Mouse (Mus musculus) intestine, embryonic 14.5 days (tissue): ENCODE results near the gene Uba1. TPM values are rescaled to one million over a fixed set of nuclear protein-coding genes. Genes with fewer than 3 reads are reported as not detected.

Experiments
- ATAC-seq: fragments of 200-750 bp; cut with Nextera tagmentation; replicated peaks from 2 replicates; pipeline ENCODE4 v1.8.0; 2017; ENCODE audit warnings: low read depth, moderate number of reproducible peaks, moderate TSS enrichment, moderate library complexity; ENCODE audit not compliant: low FRiP score, low TSS enrichment
- DNase-seq: peaks from one replicate; pipeline ENCODE4 v3.0.0-alpha.2; 2018; ENCODE audit warnings: low spot score
- H3K27ac ChIP-seq: fragments of 300-500 bp; sonication (generic); 2 replicates; pipeline ENCODE4 v1.5.1; 2014; ENCODE audit warnings: low read depth, mild to moderate bottlenecking, control low read depth
- H3K27me3 ChIP-seq: fragments of 300-500 bp; sonication (generic); replicated peaks from 2 replicates; pipeline ENCODE4 v1.6.1; 2014; ENCODE audit warnings: low read length, control low read depth; ENCODE audit not compliant: control insufficient read depth, insufficient read depth
- H3K36me3 ChIP-seq: fragments of 300-500 bp; sonication (generic); 2 replicates; pipeline ENCODE4 v1.6.1; 2014; ENCODE audit warnings: low read length, control low read depth; ENCODE audit not compliant: control insufficient read depth, insufficient read depth
- H3K4me1 ChIP-seq: fragments of 300-500 bp; sonication (generic); replicated peaks from 2 replicates; pipeline ENCODE4 v1.6.1; 2014; ENCODE audit warnings: low read length, control low read depth, mixed read lengths; ENCODE audit not compliant: control insufficient read depth, insufficient read depth
- H3K4me2 ChIP-seq: fragments of 300-500 bp; sonication (generic); 2 replicates; pipeline ENCODE4 v1.6.1; 2014; ENCODE audit warnings: low read length
- H3K4me3 ChIP-seq: fragments of 300-500 bp; sonication (generic); 2 replicates; pipeline ENCODE4 v1.5.1; 2014; ENCODE audit warnings: low read depth, low read length, control low read depth, mixed read lengths
- H3K9ac ChIP-seq: fragments of 300-500 bp; sonication (generic); 2 replicates; pipeline ENCODE4 v1.6.1; 2014; ENCODE audit warnings: mild to moderate bottlenecking, low read length
- H3K9me3 ChIP-seq: fragments of 300-500 bp; sonication (generic); 2 replicates; pipeline ENCODE4 v1.6.1; 2016; ENCODE audit warnings: low read length, control low read depth; ENCODE audit not compliant: control insufficient read depth
- WGBS: fragments of 180-500 bp; shearing (Covaris S2); extraction: QIAGEN DNeasy Blood & Tissue Kit; methylation state at CpG from one replicate; pipeline ENCODE4 v1.1.7; 2014; 5-methylcytosine and 5-hydroxymethylcytosine counted together
- polyA plus RNA-seq: library from polyadenylated mRNA; unstranded; fragments of >200 nt; fragmentation: Nextera tagmentation; extraction: Ambion mirVana; gene quantifications from 2 replicates; pipeline ENCODE4 v1.2.1, GENCODE M21; 2014

Gene Uba1
- polyA plus RNA-seq: 189 and 191 TPM in 2 replicates

DNA sequence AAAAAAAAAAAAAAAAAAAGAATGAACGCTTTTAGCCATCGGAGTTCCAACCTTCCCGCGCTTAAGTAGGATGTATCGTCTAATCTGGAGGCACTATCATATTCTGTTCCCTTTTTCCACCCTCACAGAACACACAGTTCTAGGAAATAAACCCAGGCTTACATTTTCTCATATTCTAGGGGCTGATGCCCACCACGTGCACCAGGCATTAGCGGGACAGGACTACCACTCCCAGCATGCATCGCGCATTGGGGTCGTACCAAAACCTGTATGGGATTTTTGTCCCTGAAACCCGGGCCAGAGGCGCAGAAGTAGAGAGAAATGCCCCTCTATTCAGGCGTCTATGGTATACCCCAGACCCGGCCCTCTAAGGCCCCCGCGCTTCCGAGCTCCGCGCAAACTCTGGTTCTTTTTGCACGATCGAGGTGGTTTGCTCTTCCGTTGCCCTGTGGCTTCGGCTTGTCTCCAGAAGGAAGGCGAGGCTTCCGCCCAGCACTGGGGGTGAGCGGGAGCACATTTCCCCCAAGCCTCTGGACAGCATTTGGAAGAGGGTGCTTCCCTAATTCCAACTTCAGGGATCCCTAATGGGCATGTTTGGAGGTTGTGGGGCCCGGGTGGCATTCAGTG, at the start of gene Uba1:
Uba1 (plus strand) TSS at position 301 of the 627 bp plus-strand sequence.
- ATAC-seq (peak; percentile 84), DNase-seq (peak; percentile 75)
- H3K27ac ChIP-seq: peak within 1 kb of the TSS; percentile 54
- no peaks in the 10 kb centered on the region for H3K27me3 ChIP-seq
- H3K4me1 ChIP-seq: no peaks in the 10 kb centered on the region
- 16% methylated on average over 27 of the region's 27 CpGs for WGBS
- H3K9ac ChIP-seq: peak within 1 kb of the TSS; percentile 42
- H3K36me3 ChIP-seq: no peaks in the 10 kb centered on the region
- H3K4me3 ChIP-seq: peak within 1 kb of the TSS; percentile 49
- no peaks in the 10 kb centered on the region for H3K9me3 ChIP-seq
- peak within 1 kb of the TSS; percentile 61 for H3K4me2 ChIP-seq

DNA sequence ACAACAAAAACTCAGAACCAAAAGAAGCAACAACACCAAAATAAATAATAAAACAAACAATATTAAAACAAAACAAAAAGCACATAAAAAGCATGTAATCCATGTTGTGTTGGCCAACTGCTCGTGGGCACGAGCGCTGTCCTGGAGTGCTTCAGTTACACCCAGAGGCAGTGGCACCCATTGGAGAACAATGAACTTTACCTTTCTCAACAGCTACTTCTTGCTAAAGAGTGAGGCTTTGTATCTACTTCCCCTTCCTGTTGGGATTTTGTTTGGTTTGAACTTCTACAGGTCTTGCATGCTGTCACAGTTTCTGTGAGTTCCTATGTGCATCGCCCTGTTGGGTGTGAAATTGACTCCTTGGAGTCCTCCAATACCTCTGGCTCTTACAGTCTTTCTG, 49.6 kb upstream of the Uba1 start:
- no peaks in the 10 kb centered on the region for H3K36me3 ChIP-seq
- 88% methylated on average over 4 of the region's 4 CpGs for WGBS
- H3K4me1 ChIP-seq: no peaks in the 10 kb centered on the region
- no peak overlapping the region for H3K4me2 ChIP-seq
- H3K9ac ChIP-seq: no peak overlapping the region
- DNase-seq (no peak), ATAC-seq (no peak)
- H3K4me3 ChIP-seq: no peak overlapping the region
- no peak overlapping the region for H3K27ac ChIP-seq
- no peaks in the 10 kb centered on the region for H3K9me3 ChIP-seq
- no peaks in the 10 kb centered on the region for H3K27me3 ChIP-seq

GRCm38 (mm10) chrX:20616861-20617175, 41.3 kb upstream of the Uba1 start:
- WGBS: 20% methylated on average over 17 of the region's 17 CpGs
- Histone ChIP-seq H3K4me2 (peak overlapping the region; percentile 57), H3K27ac (peak overlapping the region; percentile 85), H3K36me3 (peaks cover 6% of the 10 kb centered on the region; the same call in 1 of the 2 replicates), H3K9me3 (no peaks in the 10 kb centered on the region), H3K4me3 (peak overlapping the region; percentile 52), H3K4me1 (peaks cover 9% of the 10 kb centered on the region), H3K9ac (peak overlapping the region; percentile 58), H3K27me3 (no peaks in the 10 kb centered on the region)
- no peak for ATAC-seq
- no peak for DNase-seq

DNA sequence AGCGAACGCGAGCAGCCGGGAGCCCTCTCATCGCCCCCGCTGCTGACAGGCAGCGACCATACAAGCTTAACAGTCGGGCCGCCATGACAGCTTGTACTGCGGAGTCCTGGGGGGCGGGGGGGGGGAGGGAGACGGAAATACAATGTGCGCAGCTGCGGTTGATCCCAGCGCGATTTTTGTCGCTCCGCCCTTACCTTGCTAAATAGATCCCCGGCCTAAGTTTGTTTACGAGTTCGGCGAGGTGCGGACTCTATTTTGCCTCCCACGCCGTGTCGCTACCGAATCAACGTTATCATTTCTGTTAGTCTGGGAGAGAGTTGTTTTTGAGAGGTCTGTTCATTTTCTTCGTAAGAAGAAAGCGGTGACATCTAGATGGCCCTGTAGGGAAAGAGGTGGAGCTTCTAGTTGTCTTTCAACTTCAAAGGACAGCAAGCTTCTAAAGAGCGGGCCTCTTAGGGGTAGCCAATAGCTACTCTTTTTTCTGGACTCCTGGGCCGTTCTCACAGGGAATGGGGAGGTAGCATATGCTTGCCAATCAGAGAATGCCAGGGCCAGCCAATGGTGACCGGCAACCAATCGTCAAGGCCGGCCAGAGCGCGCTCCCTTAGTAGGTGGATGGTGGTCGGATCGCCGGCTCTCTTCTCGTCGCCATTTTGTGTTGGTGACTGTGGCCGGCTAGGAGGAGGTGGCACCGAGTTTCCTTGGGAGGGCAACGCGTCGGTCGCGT, 40.8 kb upstream of the Uba1 start, which contains the start of the genes Rbm10 and Ndufb11:
Rbm10 (plus strand) TSS at position 328 of the 727 bp plus-strand sequence.
Ndufb11 (minus strand) TSS at position 444 of the 727 bp plus-strand sequence.
- 9% methylated on average over 44 of the region's 49 CpGs for WGBS
- H3K27ac ChIP-seq: peak within 1 kb of the TSS; percentile 85
- peak within 1 kb of the TSS; percentile 58 for H3K4me2 ChIP-seq
- H3K4me1 ChIP-seq: peaks cover 9% of the 10 kb centered on the region
- H3K27me3 ChIP-seq: no peaks in the 10 kb centered on the region
- no peaks in the 10 kb centered on the region for H3K9me3 ChIP-seq
- peak within 1 kb of the TSS; percentile 61 for H3K9ac ChIP-seq
- peak within 1 kb of the TSS; percentile 52 for H3K4me3 ChIP-seq
- H3K36me3 ChIP-seq: peaks cover 8% of the 10 kb centered on the region; the same call in 1 of the 2 replicates
- ATAC-seq (peak; percentile 96), DNase-seq (peak; percentile 85)

DNA sequence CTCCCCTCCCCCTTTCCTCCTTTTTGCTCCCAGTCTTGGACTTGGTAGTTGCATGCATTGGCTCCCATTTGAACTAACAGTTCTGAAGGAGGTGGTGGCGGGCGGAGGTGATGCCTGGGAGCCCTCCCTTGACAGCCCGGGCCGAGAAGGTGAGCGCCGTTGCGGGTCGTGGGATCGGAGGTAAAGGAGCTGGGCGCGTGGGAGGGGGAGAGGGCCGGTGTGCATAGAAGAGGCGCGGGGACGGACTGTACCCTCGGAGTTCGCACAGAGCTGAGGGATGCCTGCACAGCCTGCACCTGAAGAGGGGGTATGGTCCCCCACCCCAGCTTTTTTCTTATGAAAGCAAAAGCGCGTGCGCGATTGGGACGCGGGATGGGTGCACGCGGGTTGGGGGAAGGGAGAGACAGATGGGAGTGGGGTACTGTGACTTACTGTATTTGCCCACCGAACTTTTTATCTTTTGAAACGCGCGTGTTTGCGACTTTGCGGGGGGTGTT, 40.2 kb upstream of the Uba1 start:
- Histone ChIP-seq H3K27me3 (no peaks in the 10 kb centered on the region), H3K27ac (peak overlapping the region; percentile 71; the same call in 1 of the 2 replicates), H3K36me3 (peaks cover 9% of the 10 kb centered on the region; the same call in 1 of the 2 replicates), H3K4me2 (peak overlapping the region; percentile 58), H3K9ac (peak overlapping the region; percentile 61), H3K4me3 (peak overlapping the region; percentile 52), H3K4me1 (peaks cover 9% of the 10 kb centered on the region), H3K9me3 (no peaks in the 10 kb centered on the region)
- DNase-seq (peak; percentile 76), ATAC-seq (peak; percentile 61)
- 25% methylated on average over 28 of the region's 31 CpGs for WGBS

GRCm38 (mm10) chrX:20638141-20638540, 20.0 kb upstream of the Uba1 start:
- no peaks in the 10 kb centered on the region for H3K4me1 ChIP-seq
- DNase-seq: no peak
- no peaks in the 10 kb centered on the region for H3K9me3 ChIP-seq
- WGBS: 89% methylated on average over 2 of the region's 2 CpGs
- no peak overlapping the region for H3K4me2 ChIP-seq
- no peak overlapping the region for H3K9ac ChIP-seq
- no peak overlapping the region for H3K4me3 ChIP-seq
- H3K27me3 ChIP-seq: no peaks in the 10 kb centered on the region
- no peak overlapping the region for H3K27ac ChIP-seq
- H3K36me3 ChIP-seq: peaks cover 47% of the 10 kb centered on the region
- no peak for ATAC-seq

- 81% methylated on average over 5 of the region's 5 CpGs for WGBS
- DNase-seq: no peak
These were observed 13.3 kb upstream of the Uba1 start for GRCm38 (mm10) chrX:20644780-20645179.

GRCm38 (mm10) chrX:20657593-20657992, 533 bp upstream of the Uba1 start:
- Histone ChIP-seq H3K4me1 (no peaks in the 10 kb centered on the region), H3K4me2 (peak overlapping the region; percentile 61), H3K27ac (no peak overlapping the region), H3K4me3 (peak overlapping the region; percentile 49), H3K9me3 (no peaks in the 10 kb centered on the region), H3K27me3 (no peaks in the 10 kb centered on the region), H3K36me3 (no peaks in the 10 kb centered on the region), H3K9ac (no peak overlapping the region)
- DNase-seq (no peak), ATAC-seq (peak; percentile 7; the same call in 1 of the 2 replicates)
- WGBS: 29% methylated on average over 5 of the region's 5 CpGs

More at GRCm38 (mm10) chrX:20644780-20645179, 13.3 kb upstream of the Uba1 start:
- Histone ChIP-seq H3K27me3 (no peaks in the 10 kb centered on the region), H3K9ac (no peak overlapping the region), H3K9me3 (no peaks in the 10 kb centered on the region), H3K36me3 (peaks cover 51% of the 10 kb centered on the region), H3K4me1 (no peaks in the 10 kb centered on the region), H3K27ac (no peak overlapping the region), H3K4me3 (no peak overlapping the region), H3K4me2 (no peak overlapping the region)
- no peak for ATAC-seq
